Mouse (Mus musculus): ENCODE measurements around the gene Sez6l.

The Sez6l gene

GRCm38 (mm10) chr5:112498921-112499917, 77.8 kb downstream of the Sez6l start:
- in situ Hi-C loops (cut with MboI, MseI) = no loop called here

DNA sequence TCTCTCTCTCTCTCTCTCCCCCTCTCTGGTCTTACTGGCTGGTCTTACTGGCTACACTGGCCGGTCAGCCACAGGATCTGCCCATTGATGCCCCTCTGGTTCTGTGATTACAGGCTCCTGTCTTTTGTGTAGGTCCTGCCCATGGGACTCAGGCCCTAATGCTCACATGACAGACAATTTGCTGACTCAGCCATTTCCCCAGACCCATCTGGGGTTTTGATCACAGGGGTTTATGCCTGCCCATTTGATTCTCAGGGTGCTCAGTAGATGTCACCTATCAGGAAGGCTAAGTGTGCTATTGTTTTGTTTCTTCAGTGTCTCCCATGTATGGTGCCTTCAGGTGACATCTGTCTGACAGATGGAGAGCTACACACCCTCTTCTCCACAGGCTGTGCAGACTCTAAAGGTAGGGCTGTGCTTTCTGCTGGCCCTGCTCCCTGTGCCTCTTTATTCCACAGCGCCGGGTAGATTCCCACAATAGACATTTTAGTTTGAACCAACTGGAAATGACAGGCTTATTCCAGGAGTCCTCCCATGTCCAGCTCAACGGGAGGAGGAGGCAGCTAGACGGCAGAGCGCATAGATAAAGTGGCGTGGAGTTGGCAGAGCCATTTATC, 80.1 kb downstream of the Sez6l start:
- in situ Hi-C loops (cut with MboI, MseI) = no loop called here

DNA sequence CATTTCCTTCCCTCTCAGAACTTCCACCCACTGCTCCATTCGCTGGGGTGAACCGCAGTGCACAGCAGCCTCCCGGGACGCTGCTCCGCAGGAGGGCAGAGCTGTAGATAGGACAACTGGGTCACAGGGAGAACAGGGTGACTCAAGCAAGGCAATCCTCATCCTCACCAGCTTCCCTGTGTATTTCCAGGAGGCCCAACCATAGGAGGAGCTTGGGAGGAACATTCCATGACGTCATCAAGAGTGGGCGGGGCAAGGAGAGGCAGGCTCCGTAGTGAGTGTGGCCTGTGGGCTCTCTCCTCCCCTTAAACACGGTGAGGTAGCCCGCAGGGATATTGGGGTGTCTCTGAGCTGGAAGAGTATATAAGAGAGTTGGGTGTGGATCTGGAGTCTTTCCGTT, 83.5 kb downstream of the Sez6l start:
- in situ Hi-C loops (cut with MboI, MseI) = no loop called here

GRCm38 (mm10) chr5:112491489-112491888, 85.5 kb downstream of the Sez6l start:
- in situ Hi-C loops (cut with MboI, MseI) = no loop called here

DNA sequence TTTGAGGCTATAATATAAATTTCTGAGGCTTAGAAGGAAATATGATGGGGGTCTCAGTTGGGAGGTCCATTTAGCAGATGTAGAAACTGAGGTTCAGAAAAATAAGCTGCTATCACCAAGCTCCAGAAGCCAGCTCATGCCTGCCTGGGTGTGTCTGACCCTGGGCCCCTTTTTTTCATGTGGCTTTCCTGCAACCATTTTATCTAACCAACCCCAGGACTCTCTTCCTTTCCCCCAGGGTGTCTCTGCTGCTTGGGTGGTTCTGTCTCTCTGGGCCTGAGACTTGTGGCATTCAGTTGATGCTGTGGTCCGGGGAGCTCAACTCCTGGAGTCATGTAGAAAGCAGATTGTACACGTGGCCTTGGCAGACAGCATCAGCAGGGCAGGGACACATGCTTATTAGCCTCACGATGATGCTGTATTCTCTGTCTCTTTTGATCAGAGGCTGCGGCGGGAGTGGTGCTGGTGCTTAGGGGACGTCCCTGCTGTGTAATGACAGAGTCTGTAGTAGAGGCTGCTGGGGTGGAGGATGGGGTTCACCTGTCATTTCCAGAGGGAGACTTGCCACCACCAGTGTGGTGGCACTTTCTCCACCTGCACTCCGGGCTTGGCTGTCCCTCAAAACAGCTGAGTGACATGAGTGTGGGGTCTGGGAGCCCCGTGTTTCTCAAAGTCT, 88.7 kb downstream of the Sez6l start:
- in situ Hi-C loops (cut with MboI, MseI) = no loop called here

GRCm38 (mm10) chr5:112487504-112487903, 89.5 kb downstream of the Sez6l start:
- in situ Hi-C loops (cut with MboI, MseI) = no loop called here

DNA sequence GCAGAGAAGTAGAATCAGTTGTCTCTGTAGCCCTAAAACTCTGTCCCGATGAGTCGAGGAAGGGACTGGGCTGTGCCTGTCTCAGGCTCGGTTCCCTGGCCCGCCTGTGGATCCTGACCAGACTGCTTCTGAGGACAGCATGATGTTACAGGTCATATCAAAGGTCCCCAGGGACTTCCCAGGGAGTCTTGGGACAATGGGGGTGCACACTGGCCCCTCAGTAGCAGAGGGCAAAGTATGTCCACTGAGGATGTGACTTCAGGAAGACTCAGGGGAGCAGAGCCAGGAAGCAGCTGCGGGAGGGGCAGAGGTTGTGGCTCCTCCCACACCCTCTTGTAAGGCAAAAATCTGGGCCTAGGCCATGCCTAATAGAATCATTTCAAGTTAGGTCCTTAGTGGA, 90.6 kb downstream of the Sez6l start:
- in situ Hi-C loops (cut with MboI, MseI) = no loop called here

DNA sequence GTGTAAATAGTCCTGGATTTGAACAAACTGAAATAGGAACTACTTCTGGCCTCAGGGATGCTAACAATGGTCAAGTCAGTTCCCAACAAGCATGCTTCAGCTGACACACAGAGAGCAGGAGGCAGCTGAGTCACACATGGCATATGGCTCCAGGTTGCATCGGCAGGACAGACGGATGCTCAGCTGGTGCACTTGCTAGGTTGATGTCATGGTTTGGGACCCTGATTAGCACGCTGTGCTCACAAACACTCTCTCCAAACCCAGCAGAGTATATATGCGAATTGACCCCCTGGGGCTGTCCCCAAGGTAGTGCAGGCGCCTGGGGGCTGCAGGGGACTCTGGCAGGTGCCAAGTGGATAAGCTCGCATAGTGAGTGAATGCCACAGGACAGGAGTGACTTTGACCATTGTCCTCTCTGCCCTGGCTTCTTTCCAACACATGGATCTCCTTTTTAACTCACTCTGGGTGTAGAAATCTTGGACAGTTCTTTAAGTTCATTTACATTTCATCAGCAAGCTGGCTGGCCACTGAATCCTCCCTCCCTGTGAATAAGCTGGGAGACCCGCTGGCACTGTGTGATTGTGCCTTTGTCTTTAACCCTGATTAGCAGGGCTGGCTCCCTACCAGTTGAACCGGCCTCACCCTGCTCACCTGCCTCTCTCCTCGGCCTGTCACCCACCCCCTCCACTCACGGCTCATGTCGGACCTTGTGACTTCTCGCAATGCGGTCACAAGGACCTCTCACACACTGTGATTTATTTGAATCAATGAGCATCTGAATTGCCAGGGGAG, 91.9 kb downstream of the Sez6l start:
- in situ Hi-C loops (cut with MboI, MseI) = no loop called here

GRCm38 (mm10) chr5:112483030-112483429, 94.0 kb downstream of the Sez6l start:
- in situ Hi-C loops (cut with MboI, MseI) = no loop called here

DNA sequence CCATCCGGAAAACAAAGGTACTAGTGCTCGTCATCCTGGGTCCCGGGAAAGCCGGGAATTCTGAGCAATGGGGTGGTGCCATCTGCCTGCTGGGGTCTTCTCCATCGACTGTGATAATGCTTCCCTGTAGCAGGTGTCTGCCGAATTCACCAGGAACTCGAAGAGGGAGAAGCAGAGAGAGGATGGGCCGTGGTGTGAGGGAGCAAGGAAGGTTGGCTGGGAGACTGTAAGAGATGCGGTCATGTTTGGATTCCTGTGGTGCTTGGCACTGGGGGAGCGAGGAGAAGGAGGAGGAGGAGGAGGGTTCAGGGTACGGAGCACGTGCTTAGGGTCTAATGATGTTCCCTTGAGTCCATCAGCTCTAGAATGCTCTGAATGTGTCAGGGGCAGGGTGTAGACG, 94.4 kb downstream of the Sez6l start:
- in situ Hi-C loops (cut with MboI, MseI) = no loop called here

- in situ Hi-C loops (cut with MboI, MseI) = no loop called here
Measured at GRCm38 (mm10) chr5:112481946-112482410, 95.0 kb downstream of the Sez6l start.

DNA sequence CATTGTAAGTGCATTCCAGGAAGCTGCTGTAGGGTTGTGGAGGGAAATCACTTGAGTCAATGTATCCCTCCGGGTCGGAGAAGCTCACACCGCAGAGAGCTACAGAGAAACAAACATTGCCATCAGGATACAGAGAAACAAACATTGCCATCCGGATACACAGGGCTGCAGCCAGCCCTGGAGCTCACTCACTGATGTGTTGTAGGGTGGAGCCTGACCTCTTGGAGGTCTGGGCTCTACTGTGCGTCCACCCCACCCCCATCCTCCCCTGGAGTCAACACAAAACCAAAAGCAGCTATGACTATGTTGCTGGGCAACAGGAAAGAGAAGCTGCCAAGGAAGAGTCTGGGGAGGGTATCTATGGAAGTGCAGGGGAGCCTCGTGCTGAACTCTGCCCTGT, 103.5 kb downstream of the Sez6l start:
- in situ Hi-C loops (cut with MboI, MseI) = no loop called here

GRCm38 (mm10) chr5:112470144-112470543, 106.8 kb downstream of the Sez6l start:
- in situ Hi-C loops (cut with MboI, MseI) = no loop called here

DNA sequence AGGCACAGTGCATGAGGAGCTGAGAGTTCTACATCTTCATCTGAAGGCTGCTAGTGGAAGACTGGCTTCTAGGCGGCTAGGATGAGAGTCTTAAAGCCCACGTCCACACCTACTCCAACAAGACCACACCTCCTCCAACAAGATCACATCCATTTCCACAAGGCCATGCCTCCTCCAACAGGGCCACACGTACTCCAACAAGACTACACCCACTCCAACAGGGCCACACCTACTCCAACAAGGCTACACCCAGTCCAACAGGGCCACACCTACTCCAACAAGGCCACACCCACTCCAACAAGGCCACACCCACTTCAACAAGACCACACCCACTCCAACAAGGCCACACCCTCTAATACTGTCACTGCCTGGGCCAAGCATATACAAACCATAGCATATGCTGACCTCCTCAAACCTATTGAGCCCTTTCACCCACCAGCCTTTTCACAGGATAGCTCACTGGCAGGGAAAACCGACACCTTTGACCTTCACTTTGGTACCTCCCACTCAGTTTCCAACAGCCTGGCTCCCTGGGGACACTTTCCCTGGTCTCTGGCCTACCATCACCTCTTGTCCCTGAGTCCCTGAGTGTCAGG, 107.9 kb downstream of the Sez6l start:
- in situ Hi-C loops (cut with MboI, MseI) = no loop called here

DNA sequence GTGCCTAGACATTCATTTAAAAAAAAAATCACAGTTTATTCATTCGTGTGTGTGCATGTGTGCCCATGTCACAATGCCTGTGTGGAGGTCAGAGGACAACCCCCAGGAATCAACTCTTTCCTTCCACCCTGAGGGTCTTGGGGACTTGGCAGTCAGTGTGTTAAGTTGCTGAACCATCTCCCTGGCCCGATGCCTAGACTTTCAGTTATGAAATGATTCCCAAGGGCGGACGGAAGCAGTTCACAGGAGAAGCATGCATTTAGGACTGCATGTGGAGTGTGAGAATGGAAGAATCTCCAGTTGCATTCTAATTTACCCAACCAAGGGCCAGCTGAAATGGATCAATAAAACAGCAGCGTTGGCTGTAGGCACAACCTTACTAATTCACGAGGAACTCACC, 110.7 kb downstream of the Sez6l start:
- in situ Hi-C loops (cut with MboI, MseI) = no loop called here

DNA sequence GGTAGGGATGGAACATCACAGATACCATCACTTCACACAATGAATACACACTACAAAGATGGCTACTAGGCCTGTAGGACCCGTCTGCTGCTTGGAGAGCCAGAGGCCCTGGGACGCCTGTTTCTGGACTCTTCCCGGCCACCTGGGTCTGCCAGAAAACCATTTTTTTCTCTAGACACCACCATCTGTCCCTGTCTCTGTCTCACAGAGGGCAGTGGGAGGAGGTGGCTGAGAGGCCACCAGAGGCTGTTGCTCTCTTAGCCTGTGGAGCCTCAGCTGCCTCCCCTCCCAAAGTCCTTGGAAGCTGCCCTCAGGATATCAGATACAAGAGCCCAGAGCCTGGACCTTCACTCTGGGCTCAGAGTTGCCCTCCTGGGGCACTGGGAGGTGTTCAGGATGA, 117.1 kb downstream of the Sez6l start:
- in situ Hi-C loops (cut with MboI, MseI) = no loop called here

DNA sequence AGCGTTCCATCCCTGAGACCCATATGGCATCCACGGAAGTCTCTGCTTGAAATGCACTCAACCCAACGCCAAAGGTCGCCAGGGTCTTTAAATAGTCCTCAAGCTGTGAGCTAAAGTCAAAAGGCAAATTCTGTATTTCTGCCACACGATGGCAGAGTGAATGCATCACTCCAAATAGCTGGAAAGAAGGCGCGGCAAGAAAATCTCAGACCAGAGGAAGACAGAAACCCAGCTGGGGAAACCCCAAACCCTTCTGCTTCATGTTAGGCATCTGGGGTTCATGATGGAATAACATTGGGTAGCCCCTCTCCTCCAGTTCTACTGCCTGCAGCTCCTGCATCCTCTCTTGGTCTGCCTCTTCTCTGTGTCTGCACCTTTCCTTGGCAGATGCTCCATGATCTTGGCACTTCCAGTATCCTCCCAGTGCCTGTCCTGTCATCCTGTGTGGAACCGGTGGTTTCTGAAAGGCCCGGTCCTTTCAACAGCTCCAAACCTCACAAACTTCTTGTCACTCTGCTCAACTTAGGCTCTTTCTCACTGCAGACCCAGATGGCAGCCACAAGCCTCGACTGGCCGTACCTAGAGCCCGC, 121.9 kb downstream of the Sez6l start:
- in situ Hi-C loops (cut with MboI, MseI) = no loop called here

- in situ Hi-C loops (cut with MboI, MseI) = no loop called here
Measured at GRCm38 (mm10) chr5:112453088-112453487, 123.9 kb downstream of the Sez6l start.

GRCm38 (mm10) chr5:112448747-112449440, 128.1 kb downstream of the Sez6l start, which contains the start of gene Gm6588:
TSS of gene Gm6588 (plus strand) at chr5:112449426.
- in situ Hi-C loops (cut with MboI, MseI) = loop anchor here (10.0 kb wide), 1 partner anchor 884 kb away; no protein-coding TSS in a partner anchor

- in situ Hi-C loops (cut with MboI, MseI) = no loop called here
Measured at GRCm38 (mm10) chr5:112438535-112438934, 138.4 kb downstream of the Sez6l start.
